ENCODE assay signal across 8 mouse cellular contexts in genomic region chr13:34857526-34857925, GRCm38 (mm10). TPM values are rescaled to one million over a fixed set of nuclear protein-coding genes. Genes with fewer than 3 reads are reported as not detected.
A peak's percentile ranks its signal among the peaks of the same experiment; 100 is the strongest.
DNase-seq lines count a peak whose midpoint lies in the region.
"Had no signal": no experiment of that assay in that cellular context is flagged by ENCODE, and none has a peak within 500 bp of the region (broad histone marks: within the 10 kb centered on the region; RNA-seq: fewer than 3 reads in every experiment).

No protein-coding gene starts in this region.

- no peaks in the 10 kb centered on the region for H3K27me3 ChIP-seq in splenic B cell, adult 2 months (ENCODE audit: control insufficient read depth, insufficient read depth, low read length, poor library complexity, severe bottlenecking)
- H3K27me3 ChIP-seq: embryonic facial prominence, embryonic 13.5 days had no signal

- DNase-seq in layer of hippocampus, postnatal 10 days (ENCODE audit: low spot score in 2 of 2) = peak; percentile 11 to 36
- no peak for DNase-seq in layer of hippocampus, adult 18-20 months (ENCODE audit: low spot score in 2 of 2)
- peak; percentile 31 for DNase-seq in ES-CJ7 (ENCODE audit: low read depth, low spot score)
- peak; percentile 28 for DNase-seq in adrenal gland, adult 2 months
- DNase-seq in heart, postnatal 36 days = peak; percentile 5 to 15
- peak; percentile 57 for DNase-seq in splenic B cell, adult 2 months (ENCODE audit: low read depth, low spot score)
- DNase-seq in right cerebral cortex, adult 18-20 months = no peak

- intact Hi-C loops in heart, postnatal 36 days (cut with DNase I) = no loop called here

- H3K36me3 ChIP-seq in splenic B cell, adult 2 months (ENCODE audit: control insufficient read depth, insufficient read depth, low read length, poor library complexity, severe bottlenecking) = no peaks in the 10 kb centered on the region
- H3K36me3 ChIP-seq: embryonic facial prominence, embryonic 13.5 days had no signal

RNA-seq across cellular contexts. Expression of gene Prpf4b, which starts 17.6 kb away (rescaled TPM):
- 10 to 100 TPM; 91.9 to 95.3 TPM for total RNA-seq in layer of hippocampus, postnatal 10 days (2021)
- 10 to 100 TPM; 86.1 to 90.0 TPM for total RNA-seq in layer of hippocampus, adult 18-20 months (2021)
- 10 to 100 TPM; 66.3 to 95.7 TPM for total RNA-seq in adrenal gland, adult 2 months (2021)
- polyA plus RNA-seq in adrenal gland, adult 2 months (2012; rRNA removed) = 2.0 and 3.2 TPM in 2 replicates
- 10 to 100 TPM; 33.5 to 38.0 TPM for total RNA-seq in heart, postnatal 36 days (2021)

Comparison
In these comparisons a context has a peak if more than half of its experiments do, and no peak if none do; other contexts are left out.
1. DNase-seq: peak in layer of hippocampus, postnatal 10 days (2 of 2), ES-CJ7 (single experiment), adrenal gland, adult 2 months (single experiment), heart, postnatal 36 days (2 of 2) and splenic B cell, adult 2 months (single experiment); none in layer of hippocampus, adult 18-20 months (0 of 2) and right cerebral cortex, adult 18-20 months (single experiment).